Mouse (Mus musculus) left cerebral cortex, postnatal 4 days (tissue): Measurements from ENCODE around the gene Rusc1. TPM values are rescaled to one million over a fixed set of nuclear protein-coding genes. Genes with fewer than 3 reads are reported as not detected.
"Not testable (repeated sequence)": the region's sequence is repeated elsewhere in the genome, so short reads cannot be mapped to it uniquely, and the experiment has no call there.

Experiments
- DNase-seq: peaks from one replicate; pipeline ENCODE4 v3.0.0-alpha.2; 2022
- intact Hi-C: fragments of 180-260 bp; cut with DNase I; formaldehyde crosslinking; loops from one replicate; pipeline ENCODE4 v1.15.1; 2025
- total RNA-seq, 2 experiments: library from RNA; stranded (reverse); gene quantifications; 2 replicates each; pipeline ENCODE4 v1.2.3; 2021

The Rusc1 gene
- total RNA-seq, 2 experiments from 2014 or later: 189 to 196 TPM

GRCm38 (mm10) chr3:89092509-89093090 lies 511 bp downstream of the Rusc1 start:
- intact Hi-C loops: loop anchor here (5.0 kb wide), 2 partner anchors 65 to 120 kb away; no protein-coding TSS in a partner anchor
- no peak for DNase-seq

DNA sequence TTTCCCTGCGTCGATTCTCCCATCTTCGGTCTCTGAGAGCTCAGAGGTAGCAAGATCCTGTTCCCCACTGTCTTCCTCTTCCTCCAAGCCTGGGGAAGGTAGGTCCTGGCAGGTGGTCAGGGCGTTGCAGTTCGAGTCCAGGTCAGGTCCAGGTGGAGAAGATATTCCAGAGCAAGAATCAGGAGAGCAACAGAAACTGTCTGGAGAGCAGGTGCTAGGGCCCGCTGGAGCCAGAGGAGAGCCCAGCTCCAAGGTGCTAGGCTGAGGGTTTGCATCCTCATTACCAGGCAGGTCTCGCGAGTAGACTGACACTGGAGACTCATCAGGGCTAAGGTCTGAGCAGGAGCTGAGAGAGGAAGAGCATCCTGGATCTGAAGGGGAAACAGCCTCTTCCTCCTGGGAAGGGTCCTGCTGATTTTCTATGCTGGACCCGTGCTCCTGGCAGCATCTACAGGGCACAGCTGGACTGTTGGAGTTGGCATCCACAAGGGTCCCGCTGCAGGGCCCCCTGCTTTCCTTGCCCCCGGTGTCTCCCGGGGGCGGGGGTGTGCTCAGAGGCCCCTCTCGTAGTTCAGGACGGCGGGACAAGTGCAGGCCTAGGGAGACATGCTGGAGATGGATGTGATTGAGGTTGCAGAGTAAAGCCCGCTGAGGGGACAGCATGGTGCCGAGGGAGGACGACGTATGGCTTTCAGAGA lies 1.2 kb downstream of the Rusc1 start:
- DNase-seq: no peak
- intact Hi-C loops: loop anchor here (5.0 kb wide), 2 partner anchors 65 to 120 kb away; no protein-coding TSS in a partner anchor

DNA sequence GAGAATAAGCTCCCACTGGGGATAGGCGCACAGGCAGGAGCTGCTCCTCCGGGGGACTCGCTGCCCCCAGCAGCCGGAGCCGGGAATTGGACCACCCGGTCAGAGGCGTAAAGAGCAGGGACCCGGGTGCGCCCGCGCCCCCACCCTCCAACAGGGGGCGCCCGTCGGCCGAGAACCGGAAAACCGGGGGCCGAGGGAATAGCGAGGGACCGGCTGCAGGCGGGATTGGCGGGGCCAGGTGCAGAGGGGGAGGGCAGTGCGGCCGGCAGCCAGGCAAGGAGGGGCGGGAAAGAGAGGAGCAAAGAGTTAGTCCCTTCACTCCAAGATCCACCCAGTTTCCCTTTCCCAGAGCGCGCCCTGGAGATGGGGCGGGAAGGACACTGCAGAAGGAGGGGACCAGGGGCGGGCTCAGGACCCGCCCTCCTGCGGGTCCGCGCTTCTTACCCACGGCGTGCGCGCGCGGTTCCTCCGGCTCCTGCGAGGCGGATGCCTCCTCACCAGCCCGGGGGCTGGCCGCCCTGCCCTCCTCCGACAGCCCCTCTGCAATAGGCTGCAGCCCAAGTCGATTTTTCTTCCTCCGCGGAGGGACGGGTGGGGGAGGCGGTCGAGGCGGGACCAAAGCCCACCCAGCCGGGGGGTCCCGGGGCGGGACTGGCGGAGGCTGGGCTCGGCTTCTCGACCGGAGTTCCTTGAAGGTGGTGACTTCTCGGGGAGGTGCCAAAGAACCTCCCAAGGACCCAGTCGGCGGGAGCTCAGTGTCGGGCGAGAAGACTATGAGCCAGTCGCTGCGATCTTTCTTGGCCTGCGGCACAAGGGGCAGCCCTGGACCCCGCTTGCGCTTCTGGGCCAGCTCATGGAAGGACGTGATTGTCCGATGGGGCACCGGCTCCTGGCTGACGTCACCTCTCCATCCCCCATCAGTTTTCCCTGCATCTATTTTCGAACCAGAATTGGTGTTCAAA lies 2.1 kb downstream of the Rusc1 start:
- DNase-seq: peak; percentile 84
- intact Hi-C loops: loop anchor here (5.0 kb wide), 2 partner anchors 66 to 121 kb away; no protein-coding TSS in a partner anchor

GRCm38 (mm10) chr3:89089882-89090591 lies 3.1 kb downstream of the Rusc1 start:
- peak; percentile 72 for DNase-seq
- intact Hi-C loops: loop anchor here (5.0 kb wide), 2 partner anchors 67 to 122 kb away; no protein-coding TSS in a partner anchor

DNA sequence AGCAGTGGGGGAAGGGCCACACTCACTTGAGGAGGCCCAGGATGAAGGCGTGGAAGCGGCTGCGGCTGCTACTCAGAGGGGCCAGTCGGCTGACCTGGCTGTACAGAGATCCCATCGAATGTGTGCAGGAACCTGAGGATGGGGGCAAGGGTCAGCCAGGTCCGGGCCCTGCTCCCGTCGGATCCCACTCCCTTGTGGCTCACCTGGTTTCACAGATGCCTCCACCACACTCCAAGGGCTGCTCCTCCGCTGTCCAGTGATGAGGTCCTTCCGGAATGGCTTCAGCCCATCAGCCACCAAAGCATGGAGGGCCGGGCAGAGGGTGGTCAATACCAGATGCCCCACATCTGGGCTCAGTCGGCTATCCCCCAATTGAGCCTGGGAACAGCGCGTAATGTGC lies 4.1 kb downstream of the Rusc1 start:
- DNase-seq: no peak
- intact Hi-C loops: no loop called here

DNA sequence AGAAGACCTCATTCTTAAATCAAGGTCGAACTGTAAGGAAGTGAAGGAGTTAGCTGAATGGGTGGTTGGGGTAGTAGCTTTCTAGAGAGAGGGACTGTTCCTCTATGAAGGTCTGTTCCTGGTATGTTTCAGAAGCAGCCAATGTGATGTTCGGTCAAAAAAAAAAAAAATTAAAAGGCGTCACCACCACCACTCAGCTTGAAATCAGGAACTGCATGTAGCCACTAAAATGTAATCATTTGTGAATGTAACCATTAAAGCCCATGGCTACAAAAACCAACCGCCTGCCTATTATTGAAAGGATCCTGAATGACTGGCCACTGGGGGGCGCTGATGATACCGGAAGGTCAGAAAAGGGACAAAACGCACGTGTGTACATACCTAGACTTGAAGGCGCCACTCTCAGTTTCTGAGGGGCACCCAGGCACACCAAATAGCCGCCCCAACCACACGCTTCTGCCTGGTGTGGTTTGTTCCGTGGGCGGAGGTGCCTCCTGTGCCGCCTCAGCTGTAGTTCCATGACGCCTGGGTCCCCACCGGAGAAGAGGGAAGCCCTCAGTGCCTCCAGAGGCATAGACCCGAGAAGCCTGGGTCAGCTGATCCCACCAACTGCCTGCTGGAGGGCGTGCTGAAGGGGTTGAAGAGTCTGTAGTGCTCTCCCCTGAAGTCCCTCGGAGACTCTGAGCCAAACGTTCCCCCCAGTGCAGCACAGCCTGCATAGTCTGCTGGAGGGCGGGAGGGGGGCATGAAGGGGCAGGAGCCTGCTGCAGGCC lies 5.6 kb downstream of the Rusc1 start:
- intact Hi-C loops: no loop called here
- DNase-seq: peak; percentile 88

DNA sequence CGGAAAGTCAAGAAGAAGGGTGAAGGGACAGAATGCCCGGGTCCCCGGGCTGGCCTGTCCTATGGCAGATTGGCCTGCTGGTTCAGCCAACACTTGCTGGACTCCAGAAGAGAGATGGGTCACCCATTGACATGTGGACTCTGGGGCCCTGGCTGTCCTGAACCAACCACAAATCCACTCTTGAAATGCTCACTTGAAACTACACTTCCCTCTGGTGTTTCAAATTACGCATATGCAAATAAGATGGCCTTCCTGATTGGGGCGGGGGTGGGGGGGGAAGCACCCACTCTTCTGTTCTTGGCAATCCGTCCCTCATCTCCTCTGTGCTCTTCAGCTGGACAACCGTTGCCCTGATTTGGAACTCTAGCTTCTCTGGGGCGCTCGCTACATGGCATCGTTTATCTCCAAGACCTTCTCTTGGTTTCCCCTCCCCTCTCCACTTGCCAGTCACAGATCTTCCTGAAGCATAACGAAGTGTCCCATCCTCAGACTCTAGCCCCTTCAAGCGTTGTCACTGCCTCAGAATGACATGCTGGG lies 8.4 kb downstream of the Rusc1 start:
- intact Hi-C loops: no loop called here
- no peak for DNase-seq

DNA sequence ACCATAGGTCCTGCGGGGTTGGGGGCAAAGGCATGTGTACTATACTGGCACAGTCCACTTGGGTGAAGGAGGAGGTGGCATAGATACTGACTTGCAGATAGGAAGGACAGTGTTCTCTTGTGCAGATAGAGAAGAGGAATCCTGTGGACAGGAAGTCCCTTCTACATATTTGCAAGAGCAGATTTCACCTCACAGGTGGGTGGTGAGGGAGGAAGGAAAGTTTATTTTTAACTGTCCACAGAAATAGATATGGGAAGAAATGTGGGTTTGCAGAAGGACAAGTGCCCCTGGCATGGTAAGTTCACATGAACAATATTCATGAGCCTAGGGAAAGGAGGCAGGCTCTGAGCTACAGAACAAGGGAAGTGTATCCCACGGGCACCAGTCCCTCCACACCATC lies 9.0 kb downstream of the Rusc1 start:
- no peak for DNase-seq
- intact Hi-C loops: no loop called here

- DNase-seq, intact Hi-C loops: not testable (repeated sequence)
Observed at GRCm38 (mm10) chr3:89082287-89082686, 10.8 kb downstream of the Rusc1 start.

DNA sequence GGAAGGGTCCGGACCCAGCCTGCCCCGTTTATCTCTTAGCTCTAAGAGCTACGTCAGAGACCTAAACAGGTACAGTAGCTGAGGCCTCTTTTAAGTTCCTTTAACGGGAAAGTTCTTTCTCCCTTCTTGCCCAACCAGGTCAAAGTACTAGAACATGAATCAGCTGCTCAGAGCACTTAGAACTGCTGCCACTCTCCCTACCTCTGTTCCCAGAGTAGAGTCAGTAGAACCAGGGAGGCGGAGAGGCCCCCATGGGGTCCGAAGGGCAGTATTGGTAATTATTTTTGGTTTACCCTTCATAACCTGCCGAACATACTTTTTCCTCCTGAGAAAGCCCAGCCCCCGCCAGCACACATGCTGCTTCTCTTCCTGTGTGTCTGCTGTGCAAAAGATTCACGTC lies 15.7 kb downstream of the Rusc1 start:
- DNase-seq: no peak
- intact Hi-C loops: loop anchor here (10.0 kb wide), 1 partner anchor 383 kb away; no protein-coding TSS in a partner anchor

GRCm38 (mm10) chr3:89067265-89067664 lies 25.8 kb downstream of the Rusc1 start:
- intact Hi-C loops: no loop called here
- DNase-seq: no peak

DNA sequence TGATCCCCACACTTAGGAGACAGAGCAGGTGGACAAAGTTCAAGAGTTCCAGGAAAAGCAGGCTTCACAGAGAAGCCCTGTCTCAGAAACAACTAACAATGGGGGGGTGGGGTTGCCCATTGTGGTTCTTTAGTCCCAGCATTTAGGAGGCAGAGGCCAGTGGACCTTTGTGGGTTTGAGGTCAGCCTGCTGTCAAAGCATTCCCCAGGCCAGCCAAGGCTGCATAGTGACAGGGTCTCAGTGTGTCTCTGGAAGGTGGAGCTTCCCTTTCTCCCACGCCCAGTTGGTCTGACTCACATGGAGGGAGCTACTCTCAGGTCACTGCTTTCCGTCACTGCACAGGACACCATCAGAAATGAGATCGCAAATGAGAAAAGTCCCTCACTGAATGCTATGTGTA lies 31.4 kb downstream of the Rusc1 start:
- no peak for DNase-seq
- intact Hi-C loops: no loop called here

DNA sequence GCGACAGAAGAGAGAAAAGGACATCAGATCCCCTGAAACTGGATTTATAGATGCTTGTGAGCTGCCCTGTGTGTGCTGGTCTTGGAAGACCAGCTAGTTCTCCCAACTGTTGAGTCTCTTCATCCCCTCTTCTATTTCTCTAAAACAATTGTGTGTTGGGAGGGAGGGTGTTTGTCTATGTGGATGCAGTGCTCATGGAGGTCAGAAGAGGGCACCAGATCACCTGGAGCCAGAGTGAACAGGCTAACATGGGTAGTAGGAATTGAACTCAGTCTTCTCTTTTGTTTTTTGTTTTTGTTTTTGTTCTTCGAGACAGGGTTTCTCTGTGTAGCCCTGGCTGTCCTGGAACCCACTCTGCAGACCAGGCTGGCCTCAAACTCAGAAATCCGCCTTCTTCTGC lies 34.3 kb downstream of the Rusc1 start:
- peak; percentile 6 for DNase-seq
- intact Hi-C loops: loop anchor here (10.0 kb wide), 1 partner anchor 956 kb away; no protein-coding TSS in a partner anchor

- intact Hi-C loops: loop anchor here (10.0 kb wide), 1 partner anchor 956 kb away; no protein-coding TSS in a partner anchor
- DNase-seq: no peak
Observed at GRCm38 (mm10) chr3:89058361-89058760, 34.8 kb downstream of the Rusc1 start.

GRCm38 (mm10) chr3:89043359-89043758 lies 49.8 kb downstream of the Rusc1 start:
- intact Hi-C loops: no loop called here

More at GRCm38 (mm10) chr3:89043359-89043758, 49.8 kb downstream of the Rusc1 start:
- DNase-seq: no peak
